Comparison of ENCODE assay signal across 8 mouse cellular contexts in genomic region chr7:141394771-141395170, GRCm38 (mm10). TPM values are rescaled to one million over a fixed set of nuclear protein-coding genes. Genes with fewer than 3 reads are reported as not detected.
DNase-seq lines count a peak whose midpoint lies in the region; ATAC-seq and TF ChIP-seq lines count a peak whose summit lies in the region.

No protein-coding gene starts in this region.

- peaks cover 9% of the 10 kb centered on the region for H3K4me1 ChIP-seq in heart, postnatal 0 days (ENCODE audit: control insufficient read depth, insufficient read depth)
- peaks cover 52% of the 10 kb centered on the region for H3K4me1 ChIP-seq in liver, embryonic 13.5 days (replicated peaks)

- no peaks in the 10 kb centered on the region for H3K27me3 ChIP-seq in heart, postnatal 0 days (ENCODE audit: control insufficient read depth, insufficient read depth, low read length)
- no peaks in the 10 kb centered on the region for H3K27me3 ChIP-seq in liver, embryonic 13.5 days

- peaks cover 42% of the 10 kb centered on the region for H3K36me3 ChIP-seq in heart, postnatal 0 days (replicated peaks; ENCODE audit: control insufficient read depth, insufficient read depth, low read length)
- H3K36me3 ChIP-seq in liver, embryonic 13.5 days = peaks cover 46% of the 10 kb centered on the region

- ATAC-seq in heart, postnatal 0 days (ENCODE audit: insufficient read depth, low read depth) = no peak
- ATAC-seq in liver, embryonic 13.5 days (ENCODE audit: low read depth) = no peak
- no peak for ATAC-seq in granulocyte monocyte progenitor cell, adult 5-6 weeks (replicated peaks; ENCODE audit: poor library complexity, severe bottlenecking)

- peak; percentile 24 to 52 for DNase-seq in left cerebral cortex, adult 18-20 months (ENCODE audit: low spot score in 2 of 2)
- DNase-seq in left cerebral cortex, adult 8-10 months (ENCODE audit: low spot score in 2 of 2) = no peak
- peak; percentile 80 for DNase-seq in NIH3T3 (ENCODE audit: low read depth)
- peak; percentile 88 for DNase-seq in c-Kit-positive CD71-positive TER-119-positive erythroid progenitor cells, embryonic 14.5 days (ENCODE audit: low spot score)
- DNase-seq in heart, postnatal 0 days (ENCODE audit: low spot score) = peak; percentile 36
- DNase-seq in liver, embryonic 13.5 days = peak; percentile 82
- DNase-seq in ovary, postnatal 36 days (ENCODE audit: low spot score) = peak; percentile 71

- TF ChIP-seq EP300 in heart, postnatal 0 days (IDR thresholded peaks at IDR 0.05; ENCODE audit: low read depth) = no peak

- no peak overlapping the region for H3K4me2 ChIP-seq in heart, postnatal 0 days (ENCODE audit: low read depth, low read length)
- H3K4me2 ChIP-seq in liver, embryonic 13.5 days = peak overlapping the region; percentile 93

- 26% methylated on average over 6 of the region's 6 CpGs for WGBS in heart, postnatal 0 days
- WGBS in liver, embryonic 13.5 days (ENCODE audit: insufficient replicate concordance) = 12% methylated on average over 6 of the region's 6 CpGs

- H3K9me3 ChIP-seq in heart, postnatal 0 days (replicated peaks; ENCODE audit: control insufficient read depth, low read length) = no peaks in the 10 kb centered on the region
- H3K9me3 ChIP-seq in liver, embryonic 13.5 days (replicated peaks) = no peaks in the 10 kb centered on the region

- no peak overlapping the region for H3K9ac ChIP-seq in heart, postnatal 0 days (replicated peaks; ENCODE audit: low read depth, low read length)
- peak overlapping the region; percentile 86; the same call in 1 of the 2 replicates for H3K9ac ChIP-seq in liver, embryonic 13.5 days

- no peak overlapping the region for H3K27ac ChIP-seq in heart, postnatal 0 days (ENCODE audit: low read depth)
- H3K27ac ChIP-seq in liver, embryonic 13.5 days = peak overlapping the region; percentile 98

- peak; percentile 72 for TF ChIP-seq CTCF in heart, postnatal 0 days (IDR thresholded peaks at IDR 0.05; ENCODE audit: low read depth)

- H3K4me3 ChIP-seq in heart, postnatal 0 days (ENCODE audit: low read depth, low read length) = no peak overlapping the region
- H3K4me3 ChIP-seq in liver, embryonic 13.5 days (replicated peaks) = peak overlapping the region; percentile 79

RNA-seq across cellular contexts. Expression of gene Taldo1, which starts 2.8 kb away (rescaled TPM):
- 100 to 1,000 TPM in 1 of 2 experiments, 10 to 100 TPM in 1; 96.6 to 104 TPM for total RNA-seq in left cerebral cortex, adult 18-20 months (2021)
- 100 to 1,000 TPM in 3 of 4 experiments, 10 to 100 TPM in 1; 99.3 to 109 (median 106) TPM for total RNA-seq in left cerebral cortex, adult 8-10 months (2022)
- total RNA-seq in heart, postnatal 0 days (2014; rRNA removed; ENCODE audit: low replicate concordance) = 151 and 173 TPM in 2 replicates
- 225 and 238 TPM in 2 replicates for polyA plus RNA-seq in heart, postnatal 0 days (2015; fragmentation: Nextera tagmentation; extraction: Ambion mirVana)
- polyA plus RNA-seq in liver, embryonic 13.5 days (2015; fragmentation: Nextera tagmentation; extraction: Ambion mirVana) = 518 and 542 TPM in 2 replicates
- 289 and 344 TPM in 2 replicates for total RNA-seq in granulocyte monocyte progenitor cell, adult 5-6 weeks (2014; fragmentation: Nextera tagmentation)
- total RNA-seq in granulocyte monocyte progenitor cell, adult 5-6 weeks (2017) = 559 and 668 TPM in 2 replicates

RNA-seq across cellular contexts. Expression of gene Gatd1, which starts 19.2 kb away (rescaled TPM):
- total RNA-seq in left cerebral cortex, adult 18-20 months (2021) = 10 to 100 TPM; 40.4 to 45.1 TPM
- 10 to 100 TPM; 40.6 to 48.1 (median 44.6) TPM for total RNA-seq in left cerebral cortex, adult 8-10 months (2022)
- 29.4 and 32.7 TPM in 2 replicates for total RNA-seq in heart, postnatal 0 days (2014; rRNA removed; ENCODE audit: low replicate concordance)
- 19.9 and 24.2 TPM in 2 replicates for polyA plus RNA-seq in heart, postnatal 0 days (2015; fragmentation: Nextera tagmentation; extraction: Ambion mirVana)
- polyA plus RNA-seq in liver, embryonic 13.5 days (2015; fragmentation: Nextera tagmentation; extraction: Ambion mirVana) = 18.1 and 18.3 TPM in 2 replicates
- total RNA-seq in granulocyte monocyte progenitor cell, adult 5-6 weeks (2014; fragmentation: Nextera tagmentation) = 19.7 and 41.9 TPM in 2 replicates
- total RNA-seq in granulocyte monocyte progenitor cell, adult 5-6 weeks (2017) = 10.8 and 15.6 TPM in 2 replicates

RNA-seq across cellular contexts. Expression of gene Cend1, which starts 34.5 kb away (rescaled TPM):
- 100 to 1,000 TPM; 274 to 309 TPM for total RNA-seq in left cerebral cortex, adult 18-20 months (2021)
- total RNA-seq in left cerebral cortex, adult 8-10 months (2022) = 100 to 1,000 TPM; 286 to 326 (median 299) TPM
- 0.27 and 3.2 TPM in 2 replicates for total RNA-seq in heart, postnatal 0 days (2014; rRNA removed; ENCODE audit: low replicate concordance)
- 1.7 and 1.8 TPM in 2 replicates for polyA plus RNA-seq in heart, postnatal 0 days (2015; fragmentation: Nextera tagmentation; extraction: Ambion mirVana)
- 0.10 and 0.14 TPM in 2 replicates for polyA plus RNA-seq in liver, embryonic 13.5 days (2015; fragmentation: Nextera tagmentation; extraction: Ambion mirVana)
- not detected in 2 replicates for total RNA-seq in granulocyte monocyte progenitor cell, adult 5-6 weeks (2014; fragmentation: Nextera tagmentation)
- not detected in 2 replicates for total RNA-seq in granulocyte monocyte progenitor cell, adult 5-6 weeks (2017)

RNA-seq across cellular contexts. Expression of gene Slc25a22, which starts 42.9 kb away (rescaled TPM):
- 100 to 1,000 TPM; 251 to 254 TPM for total RNA-seq in left cerebral cortex, adult 18-20 months (2021)
- total RNA-seq in left cerebral cortex, adult 8-10 months (2022) = 100 to 1,000 TPM; 245 to 266 (median 253) TPM
- total RNA-seq in heart, postnatal 0 days (2014; rRNA removed; ENCODE audit: low replicate concordance) = 9.7 and 17.7 TPM in 2 replicates
- polyA plus RNA-seq in heart, postnatal 0 days (2015; fragmentation: Nextera tagmentation; extraction: Ambion mirVana) = 11.8 and 13.1 TPM in 2 replicates
- polyA plus RNA-seq in liver, embryonic 13.5 days (2015; fragmentation: Nextera tagmentation; extraction: Ambion mirVana) = 16.6 and 20.4 TPM in 2 replicates
- 18.8 and 36.2 TPM in 2 replicates for total RNA-seq in granulocyte monocyte progenitor cell, adult 5-6 weeks (2014; fragmentation: Nextera tagmentation)
- total RNA-seq in granulocyte monocyte progenitor cell, adult 5-6 weeks (2017) = 4.3 and 4.9 TPM in 2 replicates

RNA-seq across cellular contexts. Expression of gene Pidd1, which starts 49.1 kb away (rescaled TPM):
- 1 to 10 TPM; 1.1 to 1.4 TPM for total RNA-seq in left cerebral cortex, adult 18-20 months (2021)
- 1 to 10 TPM in 3 of 4 experiments, under 1 TPM in 1; 0.88 to 2.5 (median 1.3) TPM for total RNA-seq in left cerebral cortex, adult 8-10 months (2022)
- total RNA-seq in heart, postnatal 0 days (2014; rRNA removed; ENCODE audit: low replicate concordance) = 0.15 and 2.0 TPM in 2 replicates
- polyA plus RNA-seq in heart, postnatal 0 days (2015; fragmentation: Nextera tagmentation; extraction: Ambion mirVana) = 1.7 and 2.3 TPM in 2 replicates
- polyA plus RNA-seq in liver, embryonic 13.5 days (2015; fragmentation: Nextera tagmentation; extraction: Ambion mirVana) = 10.9 and 11.4 TPM in 2 replicates
- total RNA-seq in granulocyte monocyte progenitor cell, adult 5-6 weeks (2014; fragmentation: Nextera tagmentation) = 33.2 and 45.1 TPM in 2 replicates
- 10.5 and 16.4 TPM in 2 replicates for total RNA-seq in granulocyte monocyte progenitor cell, adult 5-6 weeks (2017)

Comparison
In these comparisons a context has a peak if more than half of its experiments do, and no peak if none do; other contexts are left out.
1. DNase-seq: peak in left cerebral cortex, adult 18-20 months (2 of 2), NIH3T3 (single experiment), c-Kit-positive CD71-positive TER-119-positive erythroid progenitor cells, embryonic 14.5 days (single experiment), heart, postnatal 0 days (single experiment), liver, embryonic 13.5 days (single experiment) and ovary, postnatal 36 days (single experiment); none in left cerebral cortex, adult 8-10 months (0 of 2).
2. RNA of gene Cend1, which starts 34.5 kb away (total RNA-seq): 274 to 309 TPM in left cerebral cortex, adult 18-20 months and 286 to 326 TPM in left cerebral cortex, adult 8-10 months; 0.27 to 3.2 TPM in heart, postnatal 0 days and not detected in granulocyte monocyte progenitor cell, adult 5-6 weeks; every median in the first group is over 10 times any median in the second.